Mouse (Mus musculus): ENCODE results near the gene Camk1d.

GRCm38 (mm10) chr2:5458671-5459235, 255.6 kb downstream of the Camk1d start:
- TF ChIP-seq POLR2A (IDR thresholded peaks at IDR 0.05; ENCODE audit: borderline replicate concordance, extremely low read depth, insufficient read depth, insufficient read length, poor library complexity, severe bottlenecking), result no peak
- no peak for TF ChIP-seq CTCF (IDR thresholded peaks at IDR 0.05; ENCODE audit: borderline replicate concordance, extremely low read depth, insufficient read depth, insufficient read length)
